Mouse (Mus musculus) activated CD4-positive, CD25-positive, alpha-beta regulatory T cell, adult 4 months (primary cell): ENCODE data around the gene Fam120c. TPM values are rescaled to one million over a fixed set of nuclear protein-coding genes. Genes with fewer than 3 reads are reported as not detected.

Experiments used
- polyA plus RNA-seq, 2 experiments: library from polyadenylated mRNA; unstranded; fragments of 100-300 nt; shearing (Covaris generic); gene quantifications; one replicate each; pipeline ENCODE4 v1.2.1; 2017

Gene Fam120c
- polyA plus RNA-seq, 2 experiments from 2014 or later, result 1.6 to 1.7 TPM

Other genes starting within 250 kb of the Fam120c start
- 10 to 100 TPM; 15.8 to 19.0 TPM for gene Tsr2, start 247.6 kb upstream of the Fam120c start, polyA plus RNA-seq
- under 1 TPM; 0.09 to 0.45 TPM for gene Wnk3, start 146.1 kb upstream of the Fam120c start, polyA plus RNA-seq
- gene Phf8, start 176.5 kb downstream of the Fam120c start, polyA plus RNA-seq, result 10 to 100 TPM; 36.7 to 48.6 TPM